Mouse (Mus musculus): ENCODE data around the gene Slc22a5. TPM values are rescaled to one million over a fixed set of nuclear protein-coding genes. Genes with fewer than 3 reads are reported as not detected.
"Not testable (repeated sequence)": the region's sequence is repeated elsewhere in the genome, so short reads cannot be mapped to it uniquely, and the experiment has no call there.

Slc22a5 gene
- total RNA-seq, 2 experiments from 2014 or later: 10.0 to 11.6 TPM

DNA sequence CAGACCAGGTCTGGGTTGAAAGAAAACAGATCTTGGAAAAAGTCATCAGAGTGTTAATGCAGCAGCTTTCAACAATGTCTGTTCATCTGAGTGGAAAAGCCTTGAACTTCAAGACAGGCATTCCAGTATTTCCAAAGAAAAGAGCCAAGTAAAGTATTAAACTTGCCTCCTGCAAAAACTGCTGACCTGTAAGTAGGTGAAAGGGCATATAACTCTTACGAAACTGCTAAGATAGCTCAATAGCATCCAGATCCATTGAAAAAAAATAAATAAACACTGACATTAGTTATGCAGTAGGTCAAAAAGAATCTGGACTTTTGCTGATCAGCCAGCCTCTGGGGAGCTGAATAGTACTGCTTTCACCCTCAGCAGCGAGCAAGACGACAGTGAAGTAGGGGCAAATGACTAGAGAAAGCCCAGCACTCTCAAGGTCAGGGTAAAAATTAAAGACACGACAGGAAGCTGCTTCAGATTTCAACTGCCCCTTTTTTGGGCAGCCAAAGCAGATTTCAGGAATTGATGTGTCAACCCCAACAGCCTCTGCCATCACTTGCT, 2.3 kb downstream of the Slc22a5 start:
- no peak for DNase-seq (ENCODE audit: low spot score in 2 of 2)

DNA sequence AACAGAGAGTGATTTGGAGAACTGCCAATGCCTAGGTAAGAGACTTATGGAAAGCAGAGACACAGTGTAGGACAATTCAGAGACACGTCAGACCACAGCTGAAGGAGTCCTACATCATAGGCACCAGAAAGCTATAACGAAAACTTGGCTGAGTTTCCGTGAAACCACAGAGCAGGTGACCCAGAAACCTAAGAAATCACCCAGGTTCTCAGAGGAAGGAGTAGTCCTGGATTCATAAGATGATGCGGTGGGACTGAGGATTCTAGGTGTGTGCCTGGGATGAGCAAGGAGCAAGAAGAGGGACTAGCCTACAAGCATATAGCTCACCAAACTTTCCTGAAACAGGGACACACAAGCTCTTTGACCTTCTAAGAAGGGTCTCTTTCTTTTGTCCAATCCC, 3.2 kb downstream of the Slc22a5 start:
- DNase-seq (ENCODE audit: low spot score in 2 of 2): no peak

GRCm38 (mm10) chr11:53883287-53883686, 8.2 kb downstream of the Slc22a5 start:
- no peak for DNase-seq (ENCODE audit: low spot score in 2 of 2)

- DNase-seq (ENCODE audit: low spot score in 2 of 2): not testable (repeated sequence)
These were observed 13.4 kb downstream of the Slc22a5 start for GRCm38 (mm10) chr11:53878096-53878495.

GRCm38 (mm10) chr11:53876488-53876887, 15.0 kb downstream of the Slc22a5 start:
- no peak for DNase-seq (ENCODE audit: low spot score in 2 of 2)

GRCm38 (mm10) chr11:53874706-53875105, 16.8 kb downstream of the Slc22a5 start:
- DNase-seq (ENCODE audit: low spot score in 2 of 2): peak in 1 of 2 experiments; percentile 46

- not testable (repeated sequence) for DNase-seq (ENCODE audit: low spot score in 2 of 2)
These were observed 17.4 kb downstream of the Slc22a5 start for GRCm38 (mm10) chr11:53873909-53874704.

GRCm38 (mm10) chr11:53871786-53872507, 19.5 kb downstream of the Slc22a5 start:
- no peak for DNase-seq (ENCODE audit: low spot score in 2 of 2)

DNA sequence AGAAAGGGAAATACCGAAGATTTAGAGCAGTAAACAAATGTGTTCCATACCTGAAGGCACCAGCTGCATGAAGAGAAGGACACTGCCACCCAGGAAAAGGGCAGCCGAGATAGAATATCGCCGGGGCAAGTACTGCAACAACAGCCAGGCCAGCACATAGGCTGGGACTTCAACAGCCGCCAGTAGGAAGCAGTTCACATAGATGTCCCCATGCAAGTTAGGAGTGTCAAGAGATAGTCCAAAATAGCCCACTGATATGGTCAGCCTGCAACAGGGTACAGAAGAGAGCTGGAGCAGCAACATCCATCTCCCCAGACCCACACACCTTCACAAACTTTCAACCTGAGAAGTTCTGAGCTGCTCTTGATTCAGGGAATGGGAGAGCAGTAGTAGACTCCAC, 22.3 kb downstream of the Slc22a5 start:
- DNase-seq (ENCODE audit: low spot score in 2 of 2): no peak

DNA sequence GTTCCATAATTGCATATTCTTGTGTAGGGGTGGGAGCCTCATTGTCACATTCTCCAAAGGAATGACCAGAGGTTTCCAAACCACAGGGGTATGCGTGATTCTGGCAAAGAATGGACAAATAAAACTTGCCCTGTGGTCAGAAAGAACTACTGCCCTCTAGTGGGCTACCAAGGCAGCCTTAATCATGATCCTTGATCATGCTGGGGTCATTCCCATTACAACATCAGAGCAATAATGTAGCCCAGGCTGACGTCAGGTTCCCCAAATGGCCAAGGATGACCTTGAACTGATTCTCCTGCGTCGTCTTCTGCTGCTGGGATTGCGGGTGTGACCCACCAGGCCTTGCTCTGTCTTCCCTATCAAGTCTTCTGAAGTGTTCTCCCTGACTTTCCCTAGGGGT, 23.1 kb downstream of the Slc22a5 start:
- not testable (repeated sequence) for DNase-seq (ENCODE audit: low spot score in 2 of 2)

DNA sequence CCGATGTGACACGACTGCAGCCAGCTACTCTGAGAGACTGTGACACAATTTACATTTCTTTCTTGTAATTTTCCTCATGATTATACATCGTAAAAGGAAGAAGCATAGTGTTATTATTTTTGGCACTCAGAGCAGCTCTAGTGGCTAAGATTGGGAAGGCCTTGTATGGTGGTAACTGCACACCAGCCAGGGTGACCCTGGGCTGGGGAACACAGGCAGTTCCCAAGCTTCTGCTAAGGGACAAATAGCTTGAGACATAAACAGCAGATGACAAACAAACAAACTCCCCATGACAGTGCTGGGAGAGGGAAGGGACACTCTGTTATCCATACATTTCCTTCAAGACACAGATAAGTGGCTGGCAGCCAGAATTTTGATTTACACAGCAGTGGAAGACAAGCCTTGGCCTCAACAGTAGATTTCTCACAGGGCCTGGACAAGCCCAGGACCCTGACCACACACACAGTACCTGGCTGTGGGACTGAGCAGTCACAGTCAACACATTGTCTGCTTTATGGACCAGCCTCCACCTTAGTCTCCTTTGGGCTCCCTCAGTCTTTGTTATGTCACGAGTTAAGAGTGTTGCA, 26.6 kb downstream of the Slc22a5 start:
- DNase-seq (ENCODE audit: low spot score in 2 of 2): not testable (repeated sequence)

GRCm38 (mm10) chr11:53860944-53861343, 30.5 kb downstream of the Slc22a5 start:
- not testable (repeated sequence) for DNase-seq (ENCODE audit: low spot score in 2 of 2)

GRCm38 (mm10) chr11:53858761-53859580, 32.5 kb downstream of the Slc22a5 start, which contains the start of gene Gm12216:
Gm12216 (minus strand) TSS chr11:53859256.
- not testable (repeated sequence) for DNase-seq (ENCODE audit: low spot score in 2 of 2)

DNA sequence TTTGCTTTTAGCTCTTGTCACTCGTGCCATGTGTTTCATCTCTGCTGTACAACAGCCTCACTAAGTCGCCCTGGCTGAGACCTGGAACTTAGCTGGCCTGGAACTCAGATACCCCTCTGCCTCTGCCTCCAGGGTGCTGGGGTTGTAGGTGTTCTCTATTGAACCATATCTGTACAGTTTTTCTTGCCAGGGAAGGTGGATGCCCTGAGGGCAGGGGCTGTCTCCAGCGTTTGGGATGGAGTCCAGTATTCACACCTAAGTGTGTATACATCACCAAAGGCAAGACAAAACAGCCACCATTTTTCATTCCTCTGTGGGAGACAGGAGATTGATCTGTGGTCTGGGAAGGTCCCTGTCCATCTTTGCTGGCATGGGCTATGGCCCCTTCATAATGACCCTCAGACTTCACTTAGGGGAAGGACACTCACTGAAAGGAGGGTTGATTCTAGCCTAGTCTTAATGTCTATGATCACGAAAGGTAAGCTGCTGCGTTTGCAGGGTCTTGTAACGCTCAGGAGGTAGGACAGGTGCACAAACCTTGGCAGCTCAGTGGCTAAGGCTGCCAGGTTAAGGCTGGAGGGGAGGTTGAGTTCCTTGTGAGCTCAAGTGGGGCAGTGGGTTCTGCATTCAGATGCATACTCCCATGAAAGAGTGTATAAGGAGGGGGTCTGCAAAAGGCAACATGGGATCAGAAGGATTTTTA, 33.3 kb downstream of the Slc22a5 start:
- no peak for DNase-seq (ENCODE audit: low spot score in 2 of 2)

DNA sequence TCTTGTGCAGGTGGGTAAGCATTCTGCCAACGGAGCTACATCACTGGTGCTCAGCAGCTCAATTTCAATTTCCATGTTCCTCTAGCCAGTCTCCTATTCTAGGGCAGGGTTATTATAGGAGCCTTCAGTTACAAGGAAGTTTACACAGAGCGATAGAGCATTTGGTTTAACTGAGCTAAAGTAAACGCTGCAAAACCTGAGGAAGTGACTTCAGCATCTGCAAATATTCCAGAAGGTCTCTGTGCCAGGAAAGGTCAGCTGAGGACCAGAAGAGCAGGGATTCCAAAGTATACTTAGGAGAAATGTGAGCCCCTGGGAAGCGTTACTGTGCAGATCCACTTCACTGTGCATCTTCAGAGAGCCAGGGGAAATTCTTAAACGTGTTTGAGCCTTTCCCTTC, 37.8 kb downstream of the Slc22a5 start:
- DNase-seq (ENCODE audit: low spot score in 2 of 2): no peak

DNA sequence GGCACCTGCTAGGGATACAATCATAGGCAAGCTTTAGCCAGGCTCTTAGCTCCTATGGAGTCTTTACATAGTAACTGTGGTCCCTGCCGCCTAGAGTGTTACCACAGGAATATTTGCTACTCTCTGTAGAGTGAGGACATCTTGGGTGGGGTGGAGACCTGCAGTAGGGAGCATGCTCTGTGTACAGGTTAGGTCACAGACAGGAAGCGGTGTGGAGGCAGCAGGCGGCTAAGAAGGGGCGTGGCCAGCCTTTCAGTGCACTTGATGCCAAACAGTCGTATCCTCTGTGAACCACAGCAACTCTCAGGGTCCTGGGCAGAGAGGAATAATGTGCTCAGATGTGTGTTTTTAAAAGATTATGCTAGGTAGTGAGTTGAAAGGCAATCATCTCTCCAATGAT, 39.7 kb downstream of the Slc22a5 start:
- no peak for DNase-seq (ENCODE audit: low spot score in 2 of 2)

DNA sequence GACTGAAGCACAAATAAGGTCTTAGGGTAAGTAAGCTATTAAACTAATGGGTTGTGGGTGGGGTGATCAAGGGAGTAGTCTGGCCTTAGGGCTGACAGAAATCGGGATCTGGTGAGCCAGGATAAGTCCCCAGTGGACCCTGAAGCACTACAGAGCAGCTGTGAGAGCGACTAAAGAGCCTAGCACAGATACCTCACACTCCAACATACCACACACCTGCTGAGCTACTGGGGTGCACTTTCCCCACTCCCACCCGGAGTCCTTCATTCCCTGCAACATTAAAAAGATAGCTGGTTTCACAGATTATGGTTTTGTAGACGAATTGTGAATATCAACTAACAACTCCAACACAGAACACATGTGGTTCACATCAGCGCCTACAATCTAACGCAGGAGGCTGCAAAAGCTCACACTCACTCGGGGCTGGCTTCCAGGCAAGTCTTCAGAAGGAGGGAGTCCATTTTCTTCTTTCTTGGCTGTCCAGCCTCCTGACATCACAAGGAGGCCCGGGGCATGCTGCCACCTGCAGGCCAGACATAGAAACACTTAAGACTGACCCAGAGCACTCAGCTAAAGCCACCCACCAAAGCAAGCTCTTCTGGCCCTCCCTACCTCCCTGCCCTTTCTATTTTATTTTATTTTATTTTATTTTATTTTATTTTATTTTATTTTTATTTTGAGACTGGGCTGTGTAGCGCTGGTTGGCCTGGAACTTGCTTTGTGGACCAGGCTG, 41.7 kb downstream of the Slc22a5 start:
- DNase-seq (ENCODE audit: low spot score in 2 of 2): peak; percentile 44 to 76

GRCm38 (mm10) chr11:53845680-53846079, 45.8 kb downstream of the Slc22a5 start:
- no peak for DNase-seq (ENCODE audit: low spot score in 2 of 2)

GRCm38 (mm10) chr11:53843106-53843505, 48.4 kb downstream of the Slc22a5 start:
- peak; percentile 42 to 65 for DNase-seq (ENCODE audit: low spot score in 2 of 2)

Measured in layer of hippocampus, adult 18-20 months (tissue).